Mouse (Mus musculus) liver, embryonic 16.5 days (tissue): ENCODE measurements around the gene Bnip1. TPM values are rescaled to one million over a fixed set of nuclear protein-coding genes. Genes with fewer than 3 reads are reported as not detected.

Experiments used
- ATAC-seq: fragments of 200-750 bp; cut with Nextera tagmentation; 2 replicates; pipeline ENCODE4 v1.8.0; 2017; ENCODE audit warnings: low read depth, mild to moderate bottlenecking, moderate number of reproducible peaks, moderate library complexity
- H3K27ac ChIP-seq: fragments of 300-500 bp; sonication (generic); 2 replicates; pipeline ENCODE4 v1.5.1; 2014; ENCODE audit warnings: mild to moderate bottlenecking, low read length
- H3K27me3 ChIP-seq: fragments of 300-500 bp; sonication (generic); 2 replicates; pipeline ENCODE4 v1.6.1; 2014; ENCODE audit warnings: low read depth, low read length, mixed read lengths; ENCODE audit not compliant: control insufficient read depth, insufficient read depth
- H3K36me3 ChIP-seq: fragments of 300-500 bp; sonication (generic); 2 replicates; pipeline ENCODE4 v1.6.1; 2014; ENCODE audit warnings: mild to moderate bottlenecking; ENCODE audit not compliant: control insufficient read depth, insufficient read depth
- H3K4me1 ChIP-seq: fragments of 300-500 bp; sonication (generic); 2 replicates; pipeline ENCODE4 v1.6.1; 2014; ENCODE audit warnings: low read depth, low read length, mixed read lengths; ENCODE audit not compliant: control insufficient read depth
- H3K4me2 ChIP-seq: fragments of 300-500 bp; sonication (generic); 2 replicates; pipeline ENCODE4 v1.6.1; 2014; ENCODE audit warnings: low read depth, low read length, mixed read lengths
- H3K4me3 ChIP-seq: fragments of 300-500 bp; sonication (generic); 2 replicates; pipeline ENCODE4 v1.5.1; 2014; ENCODE audit warnings: low read depth, mild to moderate bottlenecking, low read length
- H3K9ac ChIP-seq: fragments of 300-500 bp; sonication (generic); 2 replicates; pipeline ENCODE4 v1.6.1; 2014; ENCODE audit warnings: low read depth, low read length
- H3K9me3 ChIP-seq: fragments of 300-500 bp; sonication (generic); replicated peaks from 2 replicates; pipeline ENCODE4 v1.6.1; 2016; ENCODE audit warnings: low read length; ENCODE audit not compliant: control insufficient read depth
- WGBS: fragments of 180-500 bp; shearing (Covaris S2); extraction: QIAGEN DNeasy Blood & Tissue Kit; methylation state at CpG from one replicate; pipeline ENCODE4 v1.1.7; 2014; ENCODE audit not compliant: insufficient replicate concordance; 5-methylcytosine and 5-hydroxymethylcytosine counted together
- polyA plus RNA-seq: library from polyadenylated mRNA; unstranded; fragments of >200 nt; fragmentation: Nextera tagmentation; extraction: Ambion mirVana; gene quantifications from 2 replicates; pipeline ENCODE4 v1.2.1, GENCODE M21; 2015

Gene Bnip1
- polyA plus RNA-seq, 1 experiment from 2014 or later = 20.1 TPM

- Histone ChIP-seq H3K9me3 (no peaks in the 10 kb centered on the region), H3K27me3 (no peaks in the 10 kb centered on the region; the same call in none of the 2 replicates), H3K4me2 (no peak overlapping the region), H3K36me3 (no peaks in the 10 kb centered on the region), H3K27ac (no peak overlapping the region), H3K4me1 (no peaks in the 10 kb centered on the region), H3K4me3 (no peak overlapping the region), H3K9ac (no peak overlapping the region)
- WGBS = 46% methylated on average over 2 of the region's 2 CpGs
- ATAC-seq = no peak
Observed at GRCm38 (mm10) chr17:26812607-26813006, 31.7 kb downstream of the Bnip1 start.

DNA sequence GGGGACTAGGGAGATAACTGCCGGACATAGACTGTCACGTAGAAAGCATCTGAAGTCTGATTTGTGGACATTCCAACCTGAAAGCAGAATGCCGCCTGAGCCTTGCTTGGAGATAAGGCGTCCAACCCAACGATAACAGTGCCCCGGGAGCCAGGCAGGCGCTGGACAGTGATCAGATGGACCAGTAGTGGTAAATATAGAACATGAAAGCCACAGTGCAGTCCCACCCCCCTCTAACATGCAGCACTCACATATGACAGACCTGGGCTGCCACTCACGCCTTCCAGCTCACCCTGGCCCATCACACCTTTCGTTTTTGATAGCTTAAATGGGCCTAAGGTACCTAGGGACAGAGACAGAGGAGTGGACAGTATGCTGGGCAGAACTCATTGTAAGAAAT lies 32.6 kb downstream of the Bnip1 start:
- Histone ChIP-seq H3K36me3 (no peaks in the 10 kb centered on the region), H3K9me3 (no peaks in the 10 kb centered on the region), H3K4me2 (no peak overlapping the region), H3K27me3 (no peaks in the 10 kb centered on the region; the same call in none of the 2 replicates), H3K4me3 (no peak overlapping the region), H3K4me1 (no peaks in the 10 kb centered on the region), H3K27ac (no peak overlapping the region), H3K9ac (no peak overlapping the region)
- 56% methylated on average over 9 of the region's 9 CpGs for WGBS
- ATAC-seq = no peak

DNA sequence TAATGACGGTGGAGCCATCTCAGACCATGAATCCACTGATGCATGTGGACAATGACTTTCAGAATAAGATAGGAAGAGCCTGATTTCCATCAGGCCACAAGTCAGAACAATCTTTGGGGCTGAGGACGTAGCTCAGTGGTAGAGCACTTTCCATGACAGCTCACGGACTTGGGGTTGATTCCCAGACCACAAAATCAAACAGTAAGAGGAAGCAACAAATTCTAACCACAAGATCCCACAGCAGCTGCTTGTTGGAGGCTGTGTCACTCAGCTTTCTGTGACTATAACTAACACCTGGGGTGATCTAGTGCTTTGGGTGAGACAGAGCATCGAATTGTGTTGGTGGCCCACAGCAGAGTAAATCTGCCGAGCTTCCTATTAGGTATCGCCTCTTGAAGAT lies 35.9 kb downstream of the Bnip1 start:
- Histone ChIP-seq H3K36me3 (no peaks in the 10 kb centered on the region), H3K4me2 (no peak overlapping the region), H3K4me1 (no peaks in the 10 kb centered on the region), H3K27me3 (no peaks in the 10 kb centered on the region; the same call in 1 of the 2 replicates), H3K4me3 (no peak overlapping the region), H3K9me3 (no peaks in the 10 kb centered on the region), H3K9ac (no peak overlapping the region), H3K27ac (no peak overlapping the region)
- ATAC-seq = no peak
- WGBS = 35% methylated on average over 6 of the region's 6 CpGs

DNA sequence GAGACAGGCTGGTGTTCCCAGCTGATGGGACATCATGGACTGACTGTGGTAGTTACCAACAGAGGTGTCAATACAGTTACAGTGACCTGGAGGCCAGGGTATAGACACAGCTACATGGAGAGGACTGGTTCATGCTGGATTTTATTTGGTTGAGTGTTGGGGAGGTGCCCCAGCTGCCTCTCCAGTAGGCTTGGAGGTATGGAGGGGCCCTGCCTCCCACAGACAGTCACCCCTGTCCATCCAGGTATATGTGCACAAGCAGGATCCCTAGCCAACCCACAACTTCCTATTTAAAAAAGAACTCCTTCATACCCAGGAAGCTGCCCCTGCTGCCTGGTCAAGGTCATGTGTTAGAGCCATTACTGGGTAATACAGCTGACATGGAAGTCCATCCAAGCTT lies 36.9 kb downstream of the Bnip1 start:
- ATAC-seq = no peak
- H3K9ac ChIP-seq = no peak overlapping the region
- H3K27me3 ChIP-seq = no peaks in the 10 kb centered on the region

GRCm38 (mm10) chr17:26826131-26826530 lies 45.3 kb downstream of the Bnip1 start:
- 57% methylated on average over 15 of the region's 17 CpGs for WGBS
- H3K27me3 ChIP-seq = no peaks in the 10 kb centered on the region
- H3K4me1 ChIP-seq = no peaks in the 10 kb centered on the region
- ATAC-seq = no peak
- H3K27ac ChIP-seq = no peak overlapping the region
- H3K9ac ChIP-seq = no peak overlapping the region
- no peaks in the 10 kb centered on the region for H3K9me3 ChIP-seq
- no peak overlapping the region for H3K4me3 ChIP-seq
- no peaks in the 10 kb centered on the region for H3K36me3 ChIP-seq
- no peak overlapping the region for H3K4me2 ChIP-seq

More for the DNA sequence above, 36.9 kb downstream of the Bnip1 start:
- no peak overlapping the region for H3K27ac ChIP-seq
- H3K36me3 ChIP-seq = no peaks in the 10 kb centered on the region
- no peak overlapping the region for H3K4me3 ChIP-seq
- no peaks in the 10 kb centered on the region for H3K4me1 ChIP-seq
- H3K9me3 ChIP-seq = no peaks in the 10 kb centered on the region
- H3K4me2 ChIP-seq = no peak overlapping the region

- Histone ChIP-seq H3K9ac (no peak overlapping the region), H3K27me3 (peaks cover 48% of the 10 kb centered on the region), H3K4me1 (no peaks in the 10 kb centered on the region), H3K27ac (no peak overlapping the region), H3K9me3 (no peaks in the 10 kb centered on the region), H3K36me3 (no peaks in the 10 kb centered on the region), H3K4me2 (no peak overlapping the region), H3K4me3 (no peak overlapping the region)
- ATAC-seq = no peak
- WGBS = 49% methylated on average over 2 of the region's 2 CpGs
Observed at GRCm38 (mm10) chr17:26833806-26834205, 52.9 kb downstream of the Bnip1 start.

DNA sequence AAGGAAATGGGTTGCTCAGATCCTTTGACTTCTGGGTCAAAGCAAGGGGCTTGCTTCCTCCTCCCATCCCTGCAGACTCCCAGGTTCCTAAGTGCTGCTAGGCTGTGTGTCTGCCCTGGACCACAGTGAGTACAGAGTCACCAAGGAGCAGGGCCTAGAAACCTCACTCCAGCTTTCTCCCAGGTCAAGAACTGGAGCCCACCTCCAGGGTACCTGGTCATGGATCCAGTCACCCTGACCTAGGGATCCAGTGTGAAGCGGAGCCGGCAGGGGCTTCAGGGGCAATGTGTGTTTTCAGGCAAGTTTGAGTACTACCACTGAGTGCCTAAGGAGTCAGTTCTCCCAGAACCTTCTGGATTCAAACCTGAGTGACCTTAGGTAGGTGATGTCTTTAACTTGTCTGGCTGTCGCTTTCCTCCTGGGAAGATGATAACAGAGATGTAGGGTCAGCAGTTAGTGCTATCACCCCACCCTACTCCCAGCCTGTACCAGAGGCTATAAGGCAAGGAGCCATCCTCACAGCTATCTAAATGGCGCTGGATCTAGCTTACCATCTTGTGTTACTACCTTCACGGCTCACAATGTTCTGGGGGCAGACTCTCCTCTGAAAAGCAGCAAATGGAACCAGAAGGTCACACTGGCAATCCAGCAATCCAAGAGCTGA lies 53.6 kb downstream of the Bnip1 start:
- Histone ChIP-seq H3K9ac (no peak overlapping the region), H3K4me2 (no peak overlapping the region), H3K4me1 (peaks cover 2% of the 10 kb centered on the region; the same call in 1 of the 2 replicates), H3K36me3 (no peaks in the 10 kb centered on the region), H3K27ac (no peak overlapping the region), H3K4me3 (no peak overlapping the region), H3K27me3 (peaks cover 54% of the 10 kb centered on the region), H3K9me3 (no peaks in the 10 kb centered on the region)
- WGBS = 60% methylated on average over 5 of the region's 5 CpGs
- ATAC-seq = no peak

DNA sequence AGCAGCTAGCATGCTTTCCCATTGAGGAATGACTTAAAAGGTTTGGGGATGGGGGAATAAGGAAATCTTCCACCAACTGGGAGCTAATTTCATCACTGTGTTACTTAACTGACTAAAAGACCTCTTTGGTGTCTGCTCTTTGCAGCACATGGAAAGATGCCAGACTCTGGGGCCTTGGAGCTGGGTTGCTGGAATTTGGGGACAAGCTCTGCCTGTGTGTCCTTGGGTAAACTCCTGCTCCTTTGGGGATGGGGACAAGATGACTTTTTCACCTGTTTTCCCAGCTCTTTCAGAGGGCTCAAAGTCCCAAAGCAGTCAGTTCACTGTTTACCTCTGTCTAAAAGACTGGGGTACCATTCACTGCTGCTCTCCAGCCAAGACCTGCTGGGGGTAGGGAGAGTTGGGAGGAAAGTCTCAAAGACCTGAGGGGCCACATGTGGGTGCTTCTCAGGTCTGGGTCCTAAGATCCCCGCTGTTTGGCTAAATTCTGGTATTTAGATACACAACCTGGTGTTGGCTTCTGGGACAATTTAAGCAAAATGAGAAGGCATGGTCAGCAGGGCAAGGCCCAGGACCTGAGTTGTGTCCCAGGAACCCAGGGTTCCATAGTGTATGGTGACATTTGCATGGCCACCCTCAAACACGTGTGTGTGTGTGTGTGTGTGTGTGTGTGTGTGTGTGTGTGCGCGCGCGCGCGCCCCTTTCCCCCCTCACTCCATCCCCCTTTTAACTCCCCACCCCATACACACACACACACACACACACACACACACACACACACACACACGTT lies 54.3 kb downstream of the Bnip1 start:
- no peak for ATAC-seq
- H3K9me3 ChIP-seq = no peaks in the 10 kb centered on the region
- H3K4me3 ChIP-seq = no peak overlapping the region
- no peak overlapping the region for H3K9ac ChIP-seq
- 44% methylated on average over 9 of the region's 9 CpGs for WGBS
- no peak overlapping the region for H3K27ac ChIP-seq
- no peaks in the 10 kb centered on the region for H3K36me3 ChIP-seq
- no peak overlapping the region for H3K4me2 ChIP-seq
- peaks cover 61% of the 10 kb centered on the region for H3K27me3 ChIP-seq
- H3K4me1 ChIP-seq = peaks cover 2% of the 10 kb centered on the region; the same call in 1 of the 2 replicates

DNA sequence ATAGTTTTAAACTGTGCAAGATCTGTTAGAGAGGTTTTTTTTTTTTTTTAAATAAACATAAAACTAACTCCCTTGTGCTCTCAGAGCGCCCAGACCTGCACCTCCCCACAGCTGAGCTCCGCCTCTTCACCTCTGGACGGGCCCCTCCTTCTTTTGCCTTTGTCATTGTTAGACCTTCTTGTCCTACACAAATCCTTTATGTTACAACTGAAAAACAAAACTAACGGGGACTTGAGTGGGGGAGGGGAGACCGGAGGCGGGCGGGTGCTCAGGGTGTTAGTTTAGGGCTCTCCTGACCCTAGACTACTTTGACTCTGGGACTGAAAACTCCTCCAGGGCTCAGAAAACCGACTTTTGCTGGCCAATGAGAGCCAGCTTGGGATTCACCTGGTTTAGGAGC lies 55.1 kb downstream of the Bnip1 start:
- Histone ChIP-seq H3K9ac (no peak overlapping the region), H3K4me2 (no peak overlapping the region), H3K4me1 (peaks cover 2% of the 10 kb centered on the region; the same call in 1 of the 2 replicates), H3K27ac (no peak overlapping the region), H3K36me3 (no peaks in the 10 kb centered on the region), H3K27me3 (peaks cover 69% of the 10 kb centered on the region), H3K9me3 (no peaks in the 10 kb centered on the region), H3K4me3 (no peak overlapping the region)
- WGBS = 16% methylated on average over 8 of the region's 8 CpGs
- ATAC-seq = no peak
